In the genomic region with DNA sequence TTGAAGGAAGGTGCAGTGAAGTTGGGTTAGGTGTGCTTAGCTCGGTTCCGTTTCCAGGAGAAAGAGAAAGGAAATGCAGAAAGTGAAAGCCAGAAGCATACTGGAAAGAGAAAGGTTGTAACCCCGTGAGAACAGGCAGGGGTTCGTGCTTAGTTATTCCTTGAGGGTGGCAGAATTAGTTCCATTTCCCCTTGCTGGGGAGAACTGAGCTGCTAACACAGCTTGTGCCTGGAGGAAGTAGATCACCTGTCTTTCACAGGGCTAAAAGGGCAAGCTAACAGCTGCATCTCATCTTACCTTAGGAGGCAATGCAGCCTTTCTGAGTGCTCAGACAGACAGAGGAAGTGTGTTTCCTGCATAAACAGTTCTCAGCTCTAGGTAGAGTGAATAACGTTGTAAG, we compare ENCODE assay signal across 17 mouse cellular contexts.
DNase-seq lines count a peak whose midpoint lies in the region; ATAC-seq and TF ChIP-seq lines count a peak whose summit lies in the region.
"Had no signal": no experiment of that assay in that cellular context is flagged by ENCODE, and none has a peak within 500 bp of the region (broad histone marks: within the 10 kb centered on the region; RNA-seq: fewer than 3 reads in every experiment).

No protein-coding gene starts in this region.

- peak overlapping the region; percentile 6 to 37; a peak in 2 of 4 replicates for H3K4me3 ChIP-seq in MEL (ENCODE audit: control insufficient read depth in 1 of 2, insufficient read depth in 1 of 2, low read depth in 2 of 2, low read length in 2 of 2)
- no peak overlapping the region for H3K4me3 ChIP-seq in thymus, adult 2 months (ENCODE audit: control insufficient read depth, insufficient read depth, low read length)
- no peak overlapping the region for H3K4me3 ChIP-seq in forebrain, embryonic 16.5 days (replicated peaks; ENCODE audit: low read length)
- H3K4me3 ChIP-seq in midbrain, embryonic 14.5 days (replicated peaks; ENCODE audit: low read depth, low read length) = no peak overlapping the region
- H3K4me3 ChIP-seq: neural tube, embryonic 15.5 days had no signal

- H3K4me2 ChIP-seq in forebrain, embryonic 16.5 days (ENCODE audit: low read length) = no peak overlapping the region
- H3K4me2 ChIP-seq in midbrain, embryonic 14.5 days (ENCODE audit: low read length) = no peak overlapping the region
- H3K4me2 ChIP-seq: liver, embryonic 11.5 days; lung, embryonic 14.5 days; neural tube, embryonic 15.5 days had no signal

- H3K36me3 ChIP-seq in MEL (ENCODE audit: control insufficient read depth in 1 of 2, insufficient read depth in 2 of 2, low read length in 2 of 2) = no peaks in the 10 kb centered on the region
- no peaks in the 10 kb centered on the region for H3K36me3 ChIP-seq in thymus, adult 2 months (ENCODE audit: control insufficient read depth, insufficient read depth, low read length)
- H3K36me3 ChIP-seq in forebrain, embryonic 16.5 days (ENCODE audit: control insufficient read depth, insufficient read depth) = no peaks in the 10 kb centered on the region
- H3K36me3 ChIP-seq in midbrain, embryonic 14.5 days (ENCODE audit: control insufficient read depth, insufficient read depth, low read length) = no peaks in the 10 kb centered on the region
- H3K36me3 ChIP-seq: neural tube, embryonic 15.5 days had no signal

- H3K27me3 ChIP-seq in MEL (ENCODE audit: control insufficient read depth in 1 of 2, insufficient read depth in 2 of 2, low read length in 2 of 2) = peaks cover 0 to 2% of the 10 kb centered on the region in 2 experiments; a peak in 1 of 4 replicates
- H3K27me3 ChIP-seq in thymus, adult 2 months (ENCODE audit: control insufficient read depth, insufficient read depth, low read length) = no peaks in the 10 kb centered on the region
- H3K27me3 ChIP-seq in forebrain, embryonic 16.5 days (replicated peaks; ENCODE audit: control insufficient read depth, insufficient read depth, low read length) = peaks cover 7% of the 10 kb centered on the region; the same call in 1 of the 2 replicates
- no peaks in the 10 kb centered on the region for H3K27me3 ChIP-seq in midbrain, embryonic 14.5 days (ENCODE audit: control insufficient read depth, insufficient read depth, low read length)
- H3K27me3 ChIP-seq: neural tube, embryonic 15.5 days had no signal

- peak; percentile 62 for ATAC-seq in megakaryocyte, adult 5-6 weeks (ENCODE audit: poor library complexity, severe bottlenecking)
- no peak for ATAC-seq in monocyte, adult 5-6 weeks (replicated peaks; ENCODE audit: insufficient number of reproducible peaks, low FRiP score, low TSS enrichment, poor library complexity, severe bottlenecking)
- no peak for ATAC-seq in forebrain, embryonic 16.5 days
- no peak for ATAC-seq in midbrain, embryonic 14.5 days (ENCODE audit: low FRiP score, low TSS enrichment)
- ATAC-seq: intestine, embryonic 16.5 days had no signal

- WGBS in thymus, adult 2 months = 7% methylated on average over 5 of the region's 5 CpGs
- whole genome bisulfite sequencing in forebrain, embryonic 16.5 days = 64% methylated on average over 5 of the region's 5 CpGs
- 72% methylated on average over 5 of the region's 5 CpGs for WGBS in midbrain, embryonic 14.5 days

- no peaks in the 10 kb centered on the region for H3K79me2 ChIP-seq in MEL (ENCODE audit: control insufficient read depth, insufficient read depth, low read length, poor library complexity)

- no peak for TF ChIP-seq POLR2A in MEL (IDR thresholded peaks at IDR 0.05; ENCODE audit: control insufficient read depth in 1 of 2, insufficient read depth in 1 of 2, low read depth in 1 of 2, low read length in 2 of 2, poor library complexity in 1 of 2)
- no peak for TF ChIP-seq POLR2A in thymus, adult 2 months (IDR thresholded peaks at IDR 0.05; ENCODE audit: control insufficient read depth, extremely low read depth, insufficient read depth, low read length, poor library complexity)

- no peak overlapping the region for H3K9ac ChIP-seq in MEL (ENCODE audit: control insufficient read depth, low read depth, low read length, poor library complexity, severe bottlenecking)
- no peak overlapping the region for H3K9ac ChIP-seq in forebrain, embryonic 16.5 days (replicated peaks; ENCODE audit: low read depth, low read length)
- H3K9ac ChIP-seq in midbrain, embryonic 14.5 days (replicated peaks; ENCODE audit: low read length) = no peak overlapping the region
- H3K9ac ChIP-seq: lung, embryonic 14.5 days; neural tube, embryonic 15.5 days had no signal

- H3K4me1 ChIP-seq in MEL (ENCODE audit: control insufficient read depth in 1 of 2, insufficient read depth in 2 of 2, low read length in 2 of 2) = no peaks in the 10 kb centered on the region; a peak in 1 of 4 replicates
- peaks cover 5% of the 10 kb centered on the region for H3K4me1 ChIP-seq in thymus, adult 2 months (replicated peaks; ENCODE audit: control insufficient read depth, insufficient read depth, low read length)
- H3K4me1 ChIP-seq in forebrain, embryonic 16.5 days (replicated peaks; ENCODE audit: control insufficient read depth, insufficient read depth, low read length) = peaks cover 3% of the 10 kb centered on the region; the same call in 1 of the 2 replicates
- no peaks in the 10 kb centered on the region for H3K4me1 ChIP-seq in midbrain, embryonic 14.5 days (ENCODE audit: control insufficient read depth, insufficient read depth, low read length)

- DNase-seq in B cell, adult 2 months = peak; percentile 9 to 11
- peak; percentile 6 for DNase-seq in MEL (ENCODE audit: low read depth, low spot score)
- peak; percentile 24 for DNase-seq in thymus, adult 2 months
- no peak for DNase-seq in midbrain, embryonic 14.5 days
- no peak for DNase-seq in ovary, adult 18-20 months (ENCODE audit: low spot score)
- DNase-seq: cerebellum, postnatal 36 days; layer of hippocampus, adult 9-11 months; left cerebral cortex, postnatal 4 days; lung, embryonic 14.5 days; right cerebral cortex, adult 18-20 months had no signal

- TF ChIP-seq CTCF in MEL (IDR thresholded peaks at IDR 0.05 in 2 of 3, conservative IDR thresholded peaks at IDR 0.05 in 1 of 3; ENCODE audit: control insufficient read depth in 1 of 3, insufficient read depth in 1 of 3, low read depth in 2 of 3, low read length in 3 of 3, poor library complexity in 1 of 3, severe bottlenecking in 1 of 3) = no peak
- no peak for TF ChIP-seq CTCF in thymus, adult 2 months (IDR thresholded peaks at IDR 0.05; ENCODE audit: borderline replicate concordance, control insufficient read depth, extremely low read depth, insufficient read depth, low read length, poor library complexity)

- H3K9me3 ChIP-seq in MEL (replicated peaks; ENCODE audit: insufficient read depth, low read length) = no peaks in the 10 kb centered on the region
- no peaks in the 10 kb centered on the region for H3K9me3 ChIP-seq in forebrain, embryonic 16.5 days (ENCODE audit: control insufficient read depth, low read length)
- H3K9me3 ChIP-seq in midbrain, embryonic 14.5 days (ENCODE audit: control insufficient read depth, low read length) = no peaks in the 10 kb centered on the region
- H3K9me3 ChIP-seq: neural tube, embryonic 15.5 days had no signal

- H3K27ac ChIP-seq in MEL (ENCODE audit: control insufficient read depth, low read depth, low read length) = no peak overlapping the region
- H3K27ac ChIP-seq in thymus, adult 2 months (ENCODE audit: control insufficient read depth, insufficient read depth, low read length) = peak overlapping the region; percentile 72
- no peak overlapping the region for H3K27ac ChIP-seq in forebrain, embryonic 16.5 days (ENCODE audit: low read length)
- no peak overlapping the region for H3K27ac ChIP-seq in midbrain, embryonic 14.5 days (replicated peaks; ENCODE audit: low read depth, low read length)
- H3K27ac ChIP-seq: kidney, postnatal 0 days; neural tube, embryonic 15.5 days had no signal

- TF ChIP-seq EP300 in MEL (IDR thresholded peaks at IDR 0.05; ENCODE audit: low read depth in 1 of 2, low read length in 2 of 2) = no peak

- no peak for TF ChIP-seq RAD21 in MEL (IDR thresholded peaks at IDR 0.05; ENCODE audit: low read depth, low read length)

TF ChIP-seq in MEL, 35 proteins besides CTCF, POLR2A, EP300 and RAD21:
- no peak for TF ChIP-seq MXI1 (IDR thresholded peaks at IDR 0.05; ENCODE audit: low read depth, low read length)
- TF ChIP-seq POLR2AphosphoS5 (IDR thresholded peaks at IDR 0.05; ENCODE audit: borderline replicate concordance, low read depth, low read length) = no peak
- no peak for TF ChIP-seq TBP (IDR thresholded peaks at IDR 0.05; ENCODE audit: low read depth, low read length)
- no peak for TF ChIP-seq MYB (IDR thresholded peaks at IDR 0.05; ENCODE audit: low read depth, low read length)
- no peak for TF ChIP-seq CHD1 (IDR thresholded peaks at IDR 0.05; ENCODE audit: low read depth, low read length)
- no peak for TF ChIP-seq ETS1 (IDR thresholded peaks at IDR 0.05; ENCODE audit: low read depth, low read length)
- no peak for TF ChIP-seq TCF12 (IDR thresholded peaks at IDR 0.05; ENCODE audit: low read depth, low read length)
- no peak for TF ChIP-seq USF2 (IDR thresholded peaks at IDR 0.05; ENCODE audit: borderline replicate concordance in 1 of 2, insufficient read depth in 1 of 2, low read depth in 1 of 2, low read length in 2 of 2)
- no peak for TF ChIP-seq MEF2A (IDR thresholded peaks at IDR 0.05; ENCODE audit: extremely low read depth, insufficient replicate concordance, low read depth, low read length, poor library complexity, severe bottlenecking)
- TF ChIP-seq MYC (IDR thresholded peaks at IDR 0.05; ENCODE audit: low read depth, low read length) = no peak
- TF ChIP-seq ZNF384 (IDR thresholded peaks at IDR 0.05; ENCODE audit: low read depth, low read length) = no peak
- no peak for TF ChIP-seq GABPA (IDR thresholded peaks at IDR 0.05; ENCODE audit: low read depth, low read length)
- no peak for TF ChIP-seq POLR2AphosphoS2 (IDR thresholded peaks at IDR 0.05; ENCODE audit: low read length)
- TF ChIP-seq TAL1 (IDR thresholded peaks at IDR 0.05; ENCODE audit: low read length) = no peak
- TF ChIP-seq RCOR1 (IDR thresholded peaks at IDR 0.05; ENCODE audit: low read depth, low read length) = no peak
- TF ChIP-seq CHD2 (IDR thresholded peaks at IDR 0.05; ENCODE audit: low read length) = no peak
- no peak for TF ChIP-seq KAT2A (conservative IDR thresholded peaks at IDR 0.05; ENCODE audit: low read depth, low read length)
- no peak for TF ChIP-seq USF1 (IDR thresholded peaks at IDR 0.05; ENCODE audit: low read depth, low read length)
- no peak for TF ChIP-seq BHLHE40 (IDR thresholded peaks at IDR 0.05; ENCODE audit: borderline replicate concordance, low read depth, low read length)

Comparison
In these comparisons a context has a peak if more than half of its experiments do, and no peak if none do; other contexts are left out.
1. DNase-seq: peak in B cell, adult 2 months (2 of 2), MEL (single experiment) and thymus, adult 2 months (single experiment); none in midbrain, embryonic 14.5 days (single experiment) and ovary, adult 18-20 months (single experiment).
2. H3K4me3 ChIP-seq: peak in MEL (2 of 2); none in thymus, adult 2 months (single experiment), forebrain, embryonic 16.5 days (single experiment) and midbrain, embryonic 14.5 days (single experiment).